Mouse (Mus musculus): ENCODE data around the gene Prdm1. TPM values are rescaled to one million over a fixed set of nuclear protein-coding genes. Genes with fewer than 3 reads are reported as not detected.

Gene Prdm1
- polyA plus RNA-seq, 1 experiment = 15.3 TPM

DNA sequence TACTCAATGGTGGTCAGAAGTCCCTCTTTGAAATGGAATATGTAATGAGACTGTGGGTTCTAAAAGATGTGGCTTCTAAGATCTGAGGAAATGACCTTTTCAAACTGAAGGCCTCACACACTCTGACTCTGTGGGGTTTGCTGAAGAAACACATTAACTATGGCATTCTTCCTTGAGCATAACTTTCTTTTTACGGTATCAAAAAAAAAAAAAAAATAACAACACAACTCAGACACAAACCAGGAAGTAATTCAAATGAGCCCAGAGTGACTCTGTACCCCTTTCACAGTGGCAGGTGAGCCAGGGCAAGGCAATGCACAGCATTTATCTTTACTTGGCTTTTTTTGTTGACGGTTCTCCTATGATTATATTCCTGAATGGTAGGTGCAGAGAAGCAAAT lies 77.5 kb downstream of the Prdm1 start:
- no peaks in the 10 kb centered on the region for H3K9me3 ChIP-seq (replicated peaks; ENCODE audit: control insufficient read depth, insufficient read depth, low read length, poor library complexity, severe bottlenecking)
- H3K9ac ChIP-seq (ENCODE audit: low read depth, poor library complexity, severe bottlenecking) = no peak overlapping the region
- H3K4me1 ChIP-seq (ENCODE audit: control insufficient read depth, insufficient read depth, low read length) = no peaks in the 10 kb centered on the region
- no peaks in the 10 kb centered on the region for H3K27me3 ChIP-seq (ENCODE audit: control insufficient read depth, insufficient read depth, low read length, poor library complexity, severe bottlenecking)
- no peak overlapping the region for H3K4me3 ChIP-seq (ENCODE audit: low read depth, low read length)
- TF ChIP-seq EP300 (IDR thresholded peaks at IDR 0.05; ENCODE audit: insufficient read depth, low read depth, low read length) = no peak
- TF ChIP-seq CTCF (IDR thresholded peaks at IDR 0.05; ENCODE audit: low read depth, low read length) = no peak
- TF ChIP-seq POLR2A (IDR thresholded peaks at IDR 0.05; ENCODE audit: insufficient read depth, low read length) = no peak
- H3K27ac ChIP-seq (ENCODE audit: insufficient read depth, low read length) = no peak overlapping the region
- peaks cover 8% of the 10 kb centered on the region; the same call in 1 of the 2 replicates for H3K36me3 ChIP-seq (ENCODE audit: control insufficient read depth, insufficient read depth, low read length, poor library complexity, severe bottlenecking)

DNA sequence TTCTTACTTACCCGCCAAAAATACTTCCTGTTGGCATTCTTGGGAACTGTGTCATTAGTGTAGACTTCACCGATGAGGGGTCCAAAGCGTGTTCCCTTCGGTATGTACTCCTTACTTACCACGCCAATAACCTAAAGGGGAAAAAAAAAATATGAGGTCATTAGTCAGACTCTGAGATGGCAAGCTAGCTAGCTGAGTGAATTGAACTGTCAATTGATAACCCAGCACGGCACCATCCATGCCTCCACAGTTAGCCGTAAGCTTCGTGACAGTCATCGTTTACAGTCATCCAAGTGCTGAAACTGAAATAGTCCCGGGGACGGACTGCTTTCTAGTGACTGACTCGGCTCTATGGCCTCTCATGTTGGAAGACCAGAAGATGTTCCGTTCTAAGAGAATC lies 78.2 kb downstream of the Prdm1 start:
- Histone ChIP-seq H3K4me3 (ENCODE audit: low read depth, low read length) (no peak overlapping the region), H3K9ac (ENCODE audit: low read depth, poor library complexity, severe bottlenecking) (no peak overlapping the region), H3K9me3 (replicated peaks; ENCODE audit: control insufficient read depth, insufficient read depth, low read length, poor library complexity, severe bottlenecking) (no peaks in the 10 kb centered on the region), H3K27me3 (ENCODE audit: control insufficient read depth, insufficient read depth, low read length, poor library complexity, severe bottlenecking) (no peaks in the 10 kb centered on the region), H3K27ac (ENCODE audit: insufficient read depth, low read length) (no peak overlapping the region), H3K36me3 (ENCODE audit: control insufficient read depth, insufficient read depth, low read length, poor library complexity, severe bottlenecking) (peaks cover 8% of the 10 kb centered on the region; the same call in 1 of the 2 replicates), H3K4me1 (ENCODE audit: control insufficient read depth, insufficient read depth, low read length) (no peaks in the 10 kb centered on the region)
- TF ChIP-seq CTCF (IDR thresholded peaks at IDR 0.05; ENCODE audit: low read depth, low read length) = no peak
- no peak for TF ChIP-seq POLR2A (IDR thresholded peaks at IDR 0.05; ENCODE audit: insufficient read depth, low read length)
- TF ChIP-seq EP300 (IDR thresholded peaks at IDR 0.05; ENCODE audit: insufficient read depth, low read depth, low read length) = no peak

GRCm38 (mm10) chr10:44449666-44450065 lies 78.6 kb downstream of the Prdm1 start:
- H3K4me1 ChIP-seq (ENCODE audit: control insufficient read depth, insufficient read depth, low read length) = peaks cover 2% of the 10 kb centered on the region
- TF ChIP-seq CTCF (IDR thresholded peaks at IDR 0.05; ENCODE audit: low read depth, low read length) (no peak), EP300 (IDR thresholded peaks at IDR 0.05; ENCODE audit: insufficient read depth, low read depth, low read length) (no peak), POLR2A (IDR thresholded peaks at IDR 0.05; ENCODE audit: insufficient read depth, low read length) (no peak)

DNA sequence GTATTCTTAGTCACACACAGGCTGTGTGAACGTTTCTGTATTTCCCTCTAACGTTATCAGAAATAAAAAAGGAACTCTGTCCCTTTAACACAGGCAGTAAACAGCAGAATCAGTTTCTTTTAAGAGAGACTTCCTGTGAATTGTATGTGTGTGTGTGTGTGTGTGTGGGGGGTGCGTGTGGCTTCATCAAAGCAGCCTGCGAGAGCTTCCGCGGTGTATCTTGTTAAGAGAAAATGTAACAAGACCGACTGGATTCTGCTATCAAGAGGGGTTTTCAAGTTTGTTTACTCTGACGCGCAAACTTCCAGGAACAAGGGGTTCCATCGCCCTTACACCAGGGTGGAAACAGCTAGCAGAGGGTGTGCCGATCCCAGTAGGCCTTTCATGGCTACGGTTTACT lies 80.1 kb downstream of the Prdm1 start:
- Histone ChIP-seq H3K4me1 (ENCODE audit: control insufficient read depth, insufficient read depth, low read length) (peaks cover 2% of the 10 kb centered on the region), H3K27ac (ENCODE audit: insufficient read depth, low read length) (no peak overlapping the region), H3K9ac (ENCODE audit: low read depth, poor library complexity, severe bottlenecking) (no peak overlapping the region), H3K9me3 (replicated peaks; ENCODE audit: control insufficient read depth, insufficient read depth, low read length, poor library complexity, severe bottlenecking) (no peaks in the 10 kb centered on the region), H3K27me3 (ENCODE audit: control insufficient read depth, insufficient read depth, low read length, poor library complexity, severe bottlenecking) (no peaks in the 10 kb centered on the region), H3K4me3 (ENCODE audit: low read depth, low read length) (no peak overlapping the region), H3K36me3 (ENCODE audit: control insufficient read depth, insufficient read depth, low read length, poor library complexity, severe bottlenecking) (peaks cover 8% of the 10 kb centered on the region; the same call in 1 of the 2 replicates)
- TF ChIP-seq POLR2A (IDR thresholded peaks at IDR 0.05; ENCODE audit: insufficient read depth, low read length) = no peak
- TF ChIP-seq EP300 (IDR thresholded peaks at IDR 0.05; ENCODE audit: insufficient read depth, low read depth, low read length) = no peak
- no peak for TF ChIP-seq CTCF (IDR thresholded peaks at IDR 0.05; ENCODE audit: low read depth, low read length)

More at GRCm38 (mm10) chr10:44449666-44450065, 78.6 kb downstream of the Prdm1 start:
- Histone ChIP-seq H3K36me3 (ENCODE audit: control insufficient read depth, insufficient read depth, low read length, poor library complexity, severe bottlenecking) (peaks cover 8% of the 10 kb centered on the region; the same call in 1 of the 2 replicates), H3K27ac (ENCODE audit: insufficient read depth, low read length) (no peak overlapping the region), H3K4me3 (ENCODE audit: low read depth, low read length) (no peak overlapping the region), H3K9ac (ENCODE audit: low read depth, poor library complexity, severe bottlenecking) (no peak overlapping the region), H3K9me3 (replicated peaks; ENCODE audit: control insufficient read depth, insufficient read depth, low read length, poor library complexity, severe bottlenecking) (no peaks in the 10 kb centered on the region), H3K27me3 (ENCODE audit: control insufficient read depth, insufficient read depth, low read length, poor library complexity, severe bottlenecking) (no peaks in the 10 kb centered on the region)

- Histone ChIP-seq H3K9me3 (replicated peaks; ENCODE audit: control insufficient read depth, insufficient read depth, low read length, poor library complexity, severe bottlenecking) (no peaks in the 10 kb centered on the region), H3K36me3 (ENCODE audit: control insufficient read depth, insufficient read depth, low read length, poor library complexity, severe bottlenecking) (peaks cover 8% of the 10 kb centered on the region; the same call in 1 of the 2 replicates), H3K9ac (ENCODE audit: low read depth, poor library complexity, severe bottlenecking) (no peak overlapping the region), H3K27me3 (ENCODE audit: control insufficient read depth, insufficient read depth, low read length, poor library complexity, severe bottlenecking) (no peaks in the 10 kb centered on the region), H3K4me3 (ENCODE audit: low read depth, low read length) (no peak overlapping the region), H3K4me1 (ENCODE audit: control insufficient read depth, insufficient read depth, low read length) (peaks cover 2% of the 10 kb centered on the region), H3K27ac (ENCODE audit: insufficient read depth, low read length) (no peak overlapping the region)
- TF ChIP-seq CTCF (IDR thresholded peaks at IDR 0.05; ENCODE audit: low read depth, low read length) = no peak
- TF ChIP-seq EP300 (IDR thresholded peaks at IDR 0.05; ENCODE audit: insufficient read depth, low read depth, low read length) = no peak
- no peak for TF ChIP-seq POLR2A (IDR thresholded peaks at IDR 0.05; ENCODE audit: insufficient read depth, low read length)
Observed at GRCm38 (mm10) chr10:44447406-44448139, 80.7 kb downstream of the Prdm1 start.

GRCm38 (mm10) chr10:44447001-44447400 lies 81.3 kb downstream of the Prdm1 start:
- Histone ChIP-seq H3K4me1 (ENCODE audit: control insufficient read depth, insufficient read depth, low read length) (peaks cover 2% of the 10 kb centered on the region), H3K9me3 (replicated peaks; ENCODE audit: control insufficient read depth, insufficient read depth, low read length, poor library complexity, severe bottlenecking) (no peaks in the 10 kb centered on the region), H3K4me3 (ENCODE audit: low read depth, low read length) (no peak overlapping the region), H3K36me3 (ENCODE audit: control insufficient read depth, insufficient read depth, low read length, poor library complexity, severe bottlenecking) (peaks cover 8% of the 10 kb centered on the region; the same call in 1 of the 2 replicates), H3K27ac (ENCODE audit: insufficient read depth, low read length) (no peak overlapping the region), H3K9ac (ENCODE audit: low read depth, poor library complexity, severe bottlenecking) (no peak overlapping the region), H3K27me3 (ENCODE audit: control insufficient read depth, insufficient read depth, low read length, poor library complexity, severe bottlenecking) (no peaks in the 10 kb centered on the region)
- TF ChIP-seq EP300 (IDR thresholded peaks at IDR 0.05; ENCODE audit: insufficient read depth, low read depth, low read length) (no peak), CTCF (IDR thresholded peaks at IDR 0.05; ENCODE audit: low read depth, low read length) (no peak), POLR2A (IDR thresholded peaks at IDR 0.05; ENCODE audit: insufficient read depth, low read length) (no peak)
